26 mouse cellular contexts compared by ENCODE assay signal in the genomic region with DNA sequence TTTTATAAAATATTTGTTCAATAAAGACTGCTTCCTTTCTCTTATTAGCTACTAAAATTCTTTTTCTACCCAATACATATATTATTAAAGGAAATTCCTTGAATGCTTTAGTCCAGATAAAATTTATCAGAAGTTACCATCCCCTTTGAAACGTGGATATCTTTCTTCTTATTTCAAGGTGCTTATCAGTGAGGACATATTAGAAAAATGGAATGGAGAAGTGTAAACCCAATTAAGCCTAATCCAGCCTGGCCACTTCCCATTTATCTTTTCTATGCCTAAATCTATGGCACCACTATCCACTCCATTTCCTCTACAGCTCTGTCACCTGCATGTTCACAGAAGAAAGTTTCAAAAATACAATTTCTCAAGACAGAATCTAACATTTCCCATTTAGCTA.
DNase-seq lines count a peak whose midpoint lies in the region; ATAC-seq and TF ChIP-seq lines count a peak whose summit lies in the region.
"Had no signal": no experiment of that assay in that cellular context is flagged by ENCODE, and none has a peak within 500 bp of the region (broad histone marks: within the 10 kb centered on the region; RNA-seq: fewer than 3 reads in every experiment).

No protein-coding gene starts in this region.

- TF ChIP-seq CTCF in G1E (IDR thresholded peaks at IDR 0.05; ENCODE audit: low read depth, low read length): no peak
- no peak for TF ChIP-seq CTCF in lung, adult 2 months (IDR thresholded peaks at IDR 0.05; ENCODE audit: insufficient read depth, low read length)

- H3K27ac ChIP-seq in liver, embryonic 12.5 days: no peak overlapping the region
- no peak overlapping the region for H3K27ac ChIP-seq in liver, embryonic 15.5 days (replicated peaks)
- H3K27ac ChIP-seq in intestine, embryonic 15.5 days: no peak overlapping the region
- H3K27ac ChIP-seq: heart, embryonic 15.5 days; hindbrain, embryonic 14.5 days; hindbrain, postnatal 0 days had no signal

- H3K4me3 ChIP-seq in G1E (ENCODE audit: low read depth, low read length): no peak overlapping the region
- H3K4me3 ChIP-seq in liver, embryonic 12.5 days: no peak overlapping the region
- no peak overlapping the region for H3K4me3 ChIP-seq in liver, embryonic 15.5 days (replicated peaks)
- H3K4me3 ChIP-seq in intestine, embryonic 15.5 days (replicated peaks): no peak overlapping the region
- H3K4me3 ChIP-seq in lung, adult 2 months (replicated peaks; ENCODE audit: extremely low read depth, low read depth, low read length): no peak overlapping the region
- H3K4me3 ChIP-seq: heart, embryonic 12.5 days; heart, embryonic 15.5 days had no signal

- 17% methylated on average over 1 of the region's 1 CpGs for WGBS in liver, embryonic 12.5 days (ENCODE audit: insufficient replicate concordance)
- WGBS in liver, embryonic 15.5 days (ENCODE audit: insufficient replicate concordance): 4% methylated on average over 1 of the region's 1 CpGs
- 45% methylated on average over 1 of the region's 1 CpGs for WGBS in intestine, embryonic 15.5 days
- 23% methylated on average over 1 of the region's 1 CpGs for WGBS in lung, adult 2 months

- DNase-seq in G1E (ENCODE audit: low spot score) (no peak), MEL-GATA-1-ER (ENCODE audit: extremely low read depth, low read depth) (peak; percentile 66)
- DNase-seq in heart, postnatal 36 days: no peak
- no peak for DNase-seq in layer of hippocampus, adult 9-11 months
- no peak for DNase-seq in lung, adult 2 months
- DNase-seq: adrenal gland, postnatal 10 days; B cell, adult 2 months; cerebellum, adult 18-20 months; cerebellum, adult 9-10 months; cerebellum, postnatal 14 days; forebrain, postnatal 0 days; gastrocnemius, postnatal 25 days; heart, adult 18-20 months; heart, postnatal 10 days; heart, postnatal 4 days had no signal

- H3K9ac ChIP-seq in liver, embryonic 12.5 days: no peak overlapping the region
- no peak overlapping the region for H3K9ac ChIP-seq in liver, embryonic 15.5 days
- H3K9ac ChIP-seq in intestine, embryonic 15.5 days: no peak overlapping the region
- H3K9ac ChIP-seq: forebrain, postnatal 0 days; heart, embryonic 12.5 days; heart, embryonic 15.5 days; hindbrain, embryonic 14.5 days had no signal

- H3K4me1 ChIP-seq in G1E (ENCODE audit: insufficient read depth, low read depth, low read length): peaks cover 22% of the 10 kb centered on the region
- H3K4me1 ChIP-seq in liver, embryonic 12.5 days: peaks cover 6% of the 10 kb centered on the region; the same call in 1 of the 2 replicates
- 0 out of 2 replicates have a peak, but pooled peaks cover 2% of the 10 kb centered on the region for H3K4me1 ChIP-seq in liver, embryonic 15.5 days (replicated peaks)
- no peaks in the 10 kb centered on the region for H3K4me1 ChIP-seq in intestine, embryonic 15.5 days (replicated peaks)
- no peaks in the 10 kb centered on the region for H3K4me1 ChIP-seq in lung, adult 2 months (ENCODE audit: control insufficient read depth, insufficient read depth, low read length)
- H3K4me1 ChIP-seq: heart, embryonic 12.5 days; heart, embryonic 15.5 days had no signal

- no peaks in the 10 kb centered on the region for H3K9me3 ChIP-seq in G1E (replicated peaks)
- no peaks in the 10 kb centered on the region for H3K9me3 ChIP-seq in liver, embryonic 12.5 days (replicated peaks)
- H3K9me3 ChIP-seq in liver, embryonic 15.5 days (replicated peaks): no peaks in the 10 kb centered on the region
- no peaks in the 10 kb centered on the region for H3K9me3 ChIP-seq in intestine, embryonic 15.5 days
- H3K9me3 ChIP-seq: heart, embryonic 12.5 days; heart, embryonic 15.5 days had no signal

- intact Hi-C loops in heart, postnatal 36 days (cut with DNase I): no loop called here

- no peaks in the 10 kb centered on the region for H3K27me3 ChIP-seq in G1E (ENCODE audit: insufficient read depth, low read length)
- H3K27me3 ChIP-seq in liver, embryonic 12.5 days (replicated peaks): no peaks in the 10 kb centered on the region
- H3K27me3 ChIP-seq in liver, embryonic 15.5 days: no peaks in the 10 kb centered on the region
- no peaks in the 10 kb centered on the region for H3K27me3 ChIP-seq in intestine, embryonic 15.5 days (replicated peaks)
- H3K27me3 ChIP-seq: CH12.LX; heart, embryonic 12.5 days; heart, embryonic 15.5 days; Patski had no signal

- TF ChIP-seq POLR2A in lung, adult 2 months (IDR thresholded peaks at IDR 0.05; ENCODE audit: borderline replicate concordance, extremely low read depth, low read depth, low read length): no peak

- no peaks in the 10 kb centered on the region for H3K36me3 ChIP-seq in G1E (replicated peaks)
- H3K36me3 ChIP-seq in liver, embryonic 12.5 days: no peaks in the 10 kb centered on the region
- no peaks in the 10 kb centered on the region for H3K36me3 ChIP-seq in liver, embryonic 15.5 days (replicated peaks)
- H3K36me3 ChIP-seq in intestine, embryonic 15.5 days: no peaks in the 10 kb centered on the region
- H3K36me3 ChIP-seq: heart, embryonic 12.5 days; heart, embryonic 15.5 days had no signal

- H3K4me2 ChIP-seq in liver, embryonic 12.5 days: no peak overlapping the region
- H3K4me2 ChIP-seq in liver, embryonic 15.5 days: no peak overlapping the region
- H3K4me2 ChIP-seq in intestine, embryonic 15.5 days (replicated peaks): no peak overlapping the region
- H3K4me2 ChIP-seq: heart, embryonic 12.5 days; heart, embryonic 15.5 days; hindbrain, embryonic 14.5 days had no signal

- ATAC-seq in G1E (ENCODE audit: extremely low read depth, insufficient number of reproducible peaks, low FRiP score, poor library complexity, severe bottlenecking): peak; percentile 92
- ATAC-seq in liver, embryonic 12.5 days: peak; percentile 87
- ATAC-seq in liver, embryonic 15.5 days (ENCODE audit: insufficient read depth): peak; percentile 67
- ATAC-seq in intestine, embryonic 15.5 days: no peak
- ATAC-seq: forebrain, embryonic 14.5 days; forebrain, postnatal 0 days; hindbrain, postnatal 0 days; inflammation-experienced regulatory T-cells, adult 6 months; Patski had no signal
